Mouse (Mus musculus): ENCODE measurements around the gene Pde4dip. TPM values are rescaled to one million over a fixed set of nuclear protein-coding genes. Genes with fewer than 3 reads are reported as not detected.

Pde4dip gene
- polyA plus RNA-seq, 1 experiment: 54.7 TPM

GRCm38 (mm10) chr3:97869730-97870129 lies 18.8 kb downstream of the Pde4dip start:
- no peak overlapping the region for H3K27ac ChIP-seq (replicated peaks; ENCODE audit: low read depth, low read length)
- H3K4me3 ChIP-seq (ENCODE audit: insufficient read depth, low read depth, low read length): no peak overlapping the region
- H3K4me1 ChIP-seq (ENCODE audit: control insufficient read depth, insufficient read depth, insufficient read length, low read length): no peaks in the 10 kb centered on the region

GRCm38 (mm10) chr3:97868733-97869132 lies 19.8 kb downstream of the Pde4dip start:
- no peaks in the 10 kb centered on the region for H3K4me1 ChIP-seq (ENCODE audit: control insufficient read depth, insufficient read depth, insufficient read length, low read length)
- no peak overlapping the region for H3K4me3 ChIP-seq (ENCODE audit: insufficient read depth, low read depth, low read length)
- H3K27ac ChIP-seq (replicated peaks; ENCODE audit: low read depth, low read length): no peak overlapping the region

DNA sequence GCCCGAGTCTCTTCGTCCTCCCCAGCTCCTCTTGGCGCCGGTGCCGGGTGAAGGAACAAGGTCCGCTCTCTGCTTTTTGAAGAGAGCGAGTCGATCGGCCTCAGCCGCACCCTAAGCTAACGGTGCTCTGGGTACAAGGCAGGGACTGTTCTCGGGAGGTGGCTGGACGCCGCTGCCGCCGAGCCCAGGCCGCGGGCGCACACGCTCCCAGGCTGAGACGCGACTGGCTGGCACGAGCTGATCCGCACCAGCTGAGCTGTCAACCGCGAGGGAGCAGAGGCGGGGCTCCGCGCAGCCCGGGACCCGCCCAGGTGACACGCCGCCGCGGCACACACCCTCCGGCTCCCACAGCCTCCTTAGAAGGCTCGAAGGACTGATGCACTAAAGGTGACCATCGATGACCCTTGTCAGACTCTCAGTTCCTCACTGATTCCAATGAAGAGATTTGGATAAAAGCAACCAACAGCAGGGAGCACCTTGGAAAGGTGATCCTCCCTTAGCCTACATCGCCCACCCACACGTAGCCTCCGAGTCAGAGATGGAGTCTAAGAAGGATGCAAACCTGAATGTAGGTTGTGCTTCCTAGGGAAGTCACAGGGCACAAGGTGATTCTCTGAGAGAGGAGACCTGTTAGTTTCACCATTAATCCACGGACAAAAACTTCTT lies 20.4 kb downstream of the Pde4dip start:
- H3K27ac ChIP-seq (replicated peaks; ENCODE audit: low read depth, low read length): no peak overlapping the region
- no peaks in the 10 kb centered on the region for H3K4me1 ChIP-seq (ENCODE audit: control insufficient read depth, insufficient read depth, insufficient read length, low read length)
- H3K4me3 ChIP-seq (ENCODE audit: insufficient read depth, low read depth, low read length): peak overlapping the region; percentile 62

DNA sequence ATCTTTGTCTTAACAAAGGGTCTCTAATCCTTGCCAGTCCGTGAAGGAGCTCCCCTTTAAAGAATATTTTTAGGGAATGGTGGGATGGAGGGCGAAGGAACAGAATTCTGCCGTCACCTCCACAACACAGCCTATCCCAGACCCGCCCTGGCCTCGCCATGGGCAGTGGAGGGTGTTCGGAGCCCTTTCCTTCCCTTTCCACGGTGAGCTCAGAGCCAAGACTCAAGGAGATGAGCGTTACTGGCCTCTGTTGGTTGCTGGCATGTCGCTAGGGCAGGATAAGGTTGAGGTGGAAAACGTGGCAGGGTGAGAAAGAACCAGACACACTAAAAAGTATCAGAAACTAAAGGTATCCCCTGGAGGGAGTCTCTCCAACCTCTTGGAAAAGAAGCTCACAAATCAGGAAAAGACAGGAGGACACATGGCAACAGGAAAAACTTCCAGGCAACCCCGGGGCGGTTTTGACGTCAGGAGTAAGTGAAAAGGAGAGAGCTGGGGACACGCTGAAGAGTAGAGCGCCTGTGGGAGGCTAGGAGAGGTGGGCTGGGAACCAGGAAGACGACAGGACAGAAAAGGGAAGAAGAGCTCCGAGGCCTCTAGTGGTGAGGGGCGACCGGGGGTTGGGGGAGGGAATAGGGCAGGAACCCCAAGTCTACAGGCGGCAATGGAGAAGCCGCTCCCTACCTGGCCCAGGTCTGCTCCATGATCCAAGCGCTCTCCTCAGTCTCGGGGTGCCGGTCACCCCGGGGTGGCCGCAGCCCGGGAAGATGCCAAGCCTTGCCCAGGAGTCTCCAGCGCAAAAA lies 21.1 kb downstream of the Pde4dip start:
- Histone ChIP-seq H3K27ac (replicated peaks; ENCODE audit: low read depth, low read length) (no peak overlapping the region), H3K4me1 (ENCODE audit: control insufficient read depth, insufficient read depth, insufficient read length, low read length) (no peaks in the 10 kb centered on the region), H3K4me3 (ENCODE audit: insufficient read depth, low read depth, low read length) (peak overlapping the region; percentile 62)

DNA sequence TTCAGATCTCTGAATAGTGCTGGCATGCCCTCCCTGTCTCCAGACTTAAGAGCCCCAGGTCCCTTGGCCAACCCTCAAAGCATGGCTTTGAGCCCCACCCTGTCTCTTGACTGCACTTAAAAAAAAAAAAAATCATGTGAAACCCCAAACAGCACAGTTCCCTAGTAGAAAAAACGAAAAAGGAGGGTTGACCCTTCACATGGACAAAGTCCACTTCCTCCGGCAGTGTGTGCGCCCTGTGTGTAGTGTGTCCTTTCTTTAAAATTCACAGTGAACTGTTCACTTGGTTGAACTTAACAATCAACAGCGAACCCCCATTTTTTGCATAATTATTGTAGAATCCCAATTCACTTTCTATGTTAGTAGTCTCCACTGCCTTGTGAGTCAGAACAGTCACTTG lies 21.8 kb downstream of the Pde4dip start:
- H3K4me3 ChIP-seq (ENCODE audit: insufficient read depth, low read depth, low read length): no peak overlapping the region
- no peak overlapping the region for H3K27ac ChIP-seq (replicated peaks; ENCODE audit: low read depth, low read length)
- no peaks in the 10 kb centered on the region for H3K4me1 ChIP-seq (ENCODE audit: control insufficient read depth, insufficient read depth, insufficient read length, low read length)

DNA sequence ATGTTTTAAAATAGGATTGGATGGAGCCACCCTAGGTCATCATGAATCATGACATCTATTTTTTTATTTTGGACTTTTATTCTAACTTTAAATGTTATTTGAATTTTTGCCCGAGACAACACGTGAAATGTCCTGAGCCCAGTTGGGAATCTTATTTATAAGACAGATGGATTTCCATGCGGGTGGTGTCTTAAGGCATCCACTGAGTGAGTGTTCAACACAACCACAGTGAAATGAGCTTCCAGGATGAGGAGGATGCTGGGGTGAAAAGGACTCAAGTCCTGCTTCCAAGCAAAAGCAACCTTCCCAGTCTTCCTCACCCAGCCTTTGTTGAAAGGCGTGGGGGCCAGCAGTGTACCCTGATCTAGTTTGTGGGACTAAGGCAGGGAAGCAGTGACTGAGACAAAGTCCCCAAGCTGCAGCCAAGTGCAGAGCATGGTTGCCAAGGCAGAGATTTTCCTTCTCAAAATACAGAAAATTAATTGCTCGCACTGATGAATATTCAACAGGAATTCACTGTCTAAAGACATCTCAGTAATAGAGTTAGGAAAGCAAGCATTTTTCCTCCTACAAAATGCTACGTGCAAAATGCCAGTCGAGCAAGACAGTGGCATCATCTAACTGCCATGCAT lies 27.6 kb downstream of the Pde4dip start:
- H3K4me3 ChIP-seq (ENCODE audit: insufficient read depth, low read depth, low read length): no peak overlapping the region
- H3K27ac ChIP-seq (replicated peaks; ENCODE audit: low read depth, low read length): no peak overlapping the region
- no peaks in the 10 kb centered on the region for H3K4me1 ChIP-seq (ENCODE audit: control insufficient read depth, insufficient read depth, insufficient read length, low read length)

GRCm38 (mm10) chr3:97859400-97859799 lies 29.1 kb downstream of the Pde4dip start:
- no peaks in the 10 kb centered on the region for H3K4me1 ChIP-seq (ENCODE audit: control insufficient read depth, insufficient read depth, insufficient read length, low read length)
- H3K4me3 ChIP-seq (ENCODE audit: insufficient read depth, low read depth, low read length): no peak overlapping the region
- H3K27ac ChIP-seq (replicated peaks; ENCODE audit: low read depth, low read length): no peak overlapping the region

GRCm38 (mm10) chr3:97854575-97855384 lies 33.7 kb downstream of the Pde4dip start:
- Histone ChIP-seq H3K27ac (replicated peaks; ENCODE audit: low read depth, low read length) (no peak overlapping the region), H3K4me1 (ENCODE audit: control insufficient read depth, insufficient read depth, insufficient read length, low read length) (no peaks in the 10 kb centered on the region), H3K4me3 (ENCODE audit: insufficient read depth, low read depth, low read length) (no peak overlapping the region)

DNA sequence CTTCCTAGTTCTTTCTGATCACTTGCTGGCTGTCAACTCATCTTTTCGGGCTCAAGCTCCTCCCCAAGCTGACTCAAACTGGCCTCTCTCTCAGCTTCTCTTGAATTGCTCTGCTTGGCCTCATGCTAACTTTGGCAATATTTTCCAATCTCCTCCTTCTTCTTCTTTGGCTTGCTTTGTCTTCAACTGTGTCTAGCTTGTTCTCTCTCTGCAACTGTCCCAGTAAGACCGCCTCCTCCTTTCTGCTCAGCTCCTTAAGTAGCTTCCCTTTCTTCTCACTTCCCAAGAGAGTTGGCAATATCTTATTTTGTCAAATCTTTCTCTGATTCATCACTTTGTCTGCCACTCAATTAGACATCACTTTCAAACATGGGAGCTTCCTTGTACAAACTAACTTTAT lies 36.7 kb downstream of the Pde4dip start:
- Histone ChIP-seq H3K27ac (replicated peaks; ENCODE audit: low read depth, low read length) (no peak overlapping the region), H3K4me3 (ENCODE audit: insufficient read depth, low read depth, low read length) (no peak overlapping the region), H3K4me1 (ENCODE audit: control insufficient read depth, insufficient read depth, insufficient read length, low read length) (no peaks in the 10 kb centered on the region)

DNA sequence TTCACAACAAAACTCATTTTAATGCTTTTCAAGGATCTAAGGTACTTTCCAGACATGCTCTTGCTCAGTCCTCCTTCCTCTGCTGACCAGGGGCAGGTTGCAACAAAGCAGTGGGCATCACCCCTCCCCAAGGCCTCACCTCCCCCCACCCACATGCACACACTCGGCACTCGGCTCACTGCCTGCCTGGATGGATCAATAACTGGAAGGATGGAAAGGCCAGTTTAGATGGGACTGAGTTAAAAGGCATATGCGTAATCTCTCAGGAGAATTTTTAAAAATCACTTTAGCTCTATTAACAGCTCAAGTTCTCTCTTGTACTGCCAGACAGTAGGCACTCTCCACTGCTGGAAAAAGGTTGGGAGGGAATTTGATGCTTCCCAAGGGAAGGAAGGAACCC lies 40.9 kb downstream of the Pde4dip start:
- Histone ChIP-seq H3K4me3 (ENCODE audit: insufficient read depth, low read depth, low read length) (no peak overlapping the region), H3K27ac (replicated peaks; ENCODE audit: low read depth, low read length) (no peak overlapping the region)

DNA sequence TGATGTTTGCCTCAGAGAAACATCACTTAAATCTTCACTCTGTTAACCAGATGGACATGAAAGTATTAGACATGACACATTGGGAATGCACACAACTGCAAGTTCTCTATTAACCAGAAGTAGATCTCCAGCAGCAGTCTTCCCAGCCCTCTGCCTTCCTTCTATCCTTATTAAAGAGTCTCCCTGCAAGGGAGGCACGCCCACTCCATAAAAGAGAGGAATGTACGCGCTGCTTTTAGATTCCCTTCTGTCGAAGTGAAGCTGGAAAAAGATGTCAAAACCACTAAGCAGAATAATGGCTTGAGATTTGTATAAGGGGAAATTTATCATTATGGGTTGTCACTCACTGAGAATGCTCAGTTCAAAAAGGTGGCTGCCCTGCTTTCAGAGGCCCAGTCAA lies 42.1 kb downstream of the Pde4dip start:
- H3K4me1 ChIP-seq (ENCODE audit: control insufficient read depth, insufficient read depth, insufficient read length, low read length): no peaks in the 10 kb centered on the region

More for the DNA sequence above, 40.9 kb downstream of the Pde4dip start:
- no peaks in the 10 kb centered on the region for H3K4me1 ChIP-seq (ENCODE audit: control insufficient read depth, insufficient read depth, insufficient read length, low read length)

GRCm38 (mm10) chr3:97844821-97845201 lies 43.7 kb downstream of the Pde4dip start:
- no peaks in the 10 kb centered on the region for H3K4me1 ChIP-seq (ENCODE audit: control insufficient read depth, insufficient read depth, insufficient read length, low read length)
- no peak overlapping the region for H3K27ac ChIP-seq (replicated peaks; ENCODE audit: low read depth, low read length)
- H3K4me3 ChIP-seq (ENCODE audit: insufficient read depth, low read depth, low read length): no peak overlapping the region

More for the DNA sequence above, 42.1 kb downstream of the Pde4dip start:
- H3K4me3 ChIP-seq (ENCODE audit: insufficient read depth, low read depth, low read length): no peak overlapping the region
- H3K27ac ChIP-seq (replicated peaks; ENCODE audit: low read depth, low read length): no peak overlapping the region

DNA sequence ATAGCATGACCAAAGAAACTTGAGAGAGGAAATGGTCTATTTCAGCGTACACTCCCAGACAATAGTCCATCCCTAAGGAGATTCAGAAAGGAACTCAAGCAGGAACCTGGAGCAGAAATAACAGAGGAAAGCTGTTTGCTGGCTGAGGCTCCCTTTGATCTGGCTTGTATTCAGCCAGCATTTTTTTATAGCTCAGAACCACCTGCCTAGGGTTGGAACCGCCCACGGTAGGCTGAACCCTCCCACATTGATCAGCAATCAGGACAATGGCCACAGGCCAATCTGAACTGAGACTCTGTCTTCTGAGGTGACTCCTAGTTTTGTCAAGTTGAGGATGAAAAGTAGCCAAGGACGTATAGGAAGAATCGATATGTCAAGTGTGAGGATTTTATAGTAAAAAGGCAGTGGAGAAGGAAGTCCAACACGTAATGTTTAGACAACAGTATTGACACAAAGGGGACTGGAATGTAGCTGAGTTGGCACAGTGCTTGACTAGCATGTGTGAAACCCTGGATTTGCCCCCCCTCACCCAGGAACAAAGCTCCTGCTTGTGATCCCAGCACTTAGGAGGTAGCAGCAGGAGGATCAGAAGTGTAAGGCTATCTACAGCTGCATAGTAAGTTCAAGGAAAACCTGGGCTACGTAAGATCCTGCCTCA lies 44.2 kb downstream of the Pde4dip start:
- H3K27ac ChIP-seq (replicated peaks; ENCODE audit: low read depth, low read length): no peak overlapping the region
- no peaks in the 10 kb centered on the region for H3K4me1 ChIP-seq (ENCODE audit: control insufficient read depth, insufficient read depth, insufficient read length, low read length)
- H3K4me3 ChIP-seq (ENCODE audit: insufficient read depth, low read depth, low read length): no peak overlapping the region

GRCm38 (mm10) chr3:97842641-97843040 lies 45.9 kb downstream of the Pde4dip start:
- no peak overlapping the region for H3K27ac ChIP-seq (replicated peaks; ENCODE audit: low read depth, low read length)
- H3K4me1 ChIP-seq (ENCODE audit: control insufficient read depth, insufficient read depth, insufficient read length, low read length): no peaks in the 10 kb centered on the region
- H3K4me3 ChIP-seq (ENCODE audit: insufficient read depth, low read depth, low read length): no peak overlapping the region

Measured in brown adipose tissue, adult 24 weeks (tissue).